6 mouse cellular contexts compared by ENCODE assay signal in the genomic region with DNA sequence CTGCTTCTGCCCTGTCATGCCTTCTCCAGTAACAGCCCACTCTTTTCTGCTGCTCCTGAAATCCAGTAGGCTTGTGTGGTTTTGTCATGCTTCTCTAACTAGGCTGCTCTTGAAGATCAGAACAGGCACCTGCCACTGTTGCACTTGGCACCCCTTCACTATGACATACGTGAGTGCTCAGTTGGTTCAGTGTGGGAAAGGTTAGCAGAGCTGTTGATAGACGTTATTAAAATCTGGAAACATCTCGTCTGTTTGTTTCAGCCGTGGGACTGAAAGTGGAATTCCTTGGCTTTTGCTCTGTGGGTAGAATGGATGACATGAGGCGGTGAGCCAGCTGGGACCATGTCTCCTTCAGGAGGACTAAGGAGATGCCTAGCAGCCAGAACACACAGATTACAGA.
"Had no signal": no experiment of that assay in that cellular context is flagged by ENCODE, and none has a peak within 500 bp of the region (broad histone marks: within the 10 kb centered on the region; RNA-seq: fewer than 3 reads in every experiment).

No protein-coding gene starts in this region.

- DNase-seq: kidney, postnatal 25 days; layer of hippocampus, adult 9-11 months; lung, embryonic 14.5 days; lung, postnatal 10 days; lung, postnatal 4 days; midbrain, embryonic 14.5 days had no signal
